Mouse (Mus musculus) forebrain, embryonic 11.5 days (tissue): ENCODE measurements around the gene Habp2. TPM values are rescaled to one million over a fixed set of nuclear protein-coding genes. Genes with fewer than 3 reads are reported as not detected.

Experiments used
- ATAC-seq: fragments of 200-750 bp; cut with Nextera tagmentation; replicated peaks from 2 replicates; pipeline ENCODE4 v1.8.0; 2017; ENCODE audit warnings: moderate TSS enrichment; ENCODE audit not compliant: low FRiP score
- DNase-seq: peaks from one replicate; pipeline ENCODE4 v3.0.0-alpha.2; 2017; ENCODE audit warnings: low spot score
- H3K27ac ChIP-seq: fragments of 300-500 bp; sonication (generic); 2 replicates; pipeline ENCODE4 v1.5.1; 2014; ENCODE audit warnings: low read depth, low read length
- H3K27me3 ChIP-seq: fragments of 300-500 bp; sonication (generic); 2 replicates; pipeline ENCODE4 v1.6.1; 2014; ENCODE audit warnings: mild to moderate bottlenecking, low read length, mixed read lengths; ENCODE audit not compliant: control insufficient read depth, insufficient read depth
- H3K36me3 ChIP-seq: fragments of 300-500 bp; sonication (generic); 2 replicates; pipeline ENCODE4 v1.6.1; 2014; ENCODE audit warnings: mild to moderate bottlenecking, low read length, moderate library complexity, mixed read lengths; ENCODE audit not compliant: control insufficient read depth, insufficient read depth
- H3K4me1 ChIP-seq: fragments of 300-500 bp; sonication (generic); replicated peaks from 2 replicates; pipeline ENCODE4 v1.6.1; 2014; ENCODE audit warnings: low read length, mixed read lengths; ENCODE audit not compliant: control insufficient read depth, insufficient read depth
- H3K4me2 ChIP-seq: fragments of 300-500 bp; sonication (generic); 2 replicates; pipeline ENCODE4 v1.6.1; 2014; ENCODE audit warnings: low read depth, mild to moderate bottlenecking, low read length, moderate library complexity, mixed read lengths; ENCODE audit not compliant: severe bottlenecking
- H3K4me3 ChIP-seq: fragments of 300-500 bp; sonication (generic); 2 replicates; pipeline ENCODE4 v1.5.1; 2014; ENCODE audit warnings: low read depth, low read length
- H3K9ac ChIP-seq: fragments of 300-500 bp; sonication (generic); 2 replicates; pipeline ENCODE4 v1.6.1; 2014; ENCODE audit warnings: low read length
- H3K9me3 ChIP-seq: fragments of 300-500 bp; sonication (generic); 2 replicates; pipeline ENCODE4 v1.6.1; 2016; ENCODE audit warnings: low read length, mixed read lengths; ENCODE audit not compliant: control insufficient read depth
- WGBS: fragments of 180-500 bp; shearing (Covaris S2); extraction: QIAGEN DNeasy Blood & Tissue Kit; methylation state at CpG from one replicate; pipeline ENCODE4 v1.1.7; 2014; 5-methylcytosine and 5-hydroxymethylcytosine counted together
- polyA plus RNA-seq: library from polyadenylated mRNA; unstranded; fragments of >200 nt; fragmentation: Nextera tagmentation; extraction: Ambion mirVana; gene quantifications from 2 replicates; pipeline ENCODE4 v1.2.1, GENCODE M21; 2014

The Habp2 gene
- polyA plus RNA-seq, 1 experiment from 2014 or later: not detected

GRCm38 (mm10) chr19:56300835-56301234 is 13.9 kb downstream of the Habp2 start:
- no peaks in the 10 kb centered on the region for H3K9me3 ChIP-seq

GRCm38 (mm10) chr19:56316531-56316930 is 29.6 kb downstream of the Habp2 start:
- Histone ChIP-seq H3K4me3 (no peak overlapping the region), H3K27me3 (no peaks in the 10 kb centered on the region), H3K36me3 (no peaks in the 10 kb centered on the region), H3K27ac (no peak overlapping the region), H3K4me1 (no peaks in the 10 kb centered on the region), H3K9ac (no peak overlapping the region), H3K4me2 (no peak overlapping the region), H3K9me3 (no peaks in the 10 kb centered on the region)
- WGBS: 81% methylated on average over 3 of the region's 3 CpGs
- no peak for ATAC-seq
- no peak for DNase-seq

More at GRCm38 (mm10) chr19:56300835-56301234, 13.9 kb downstream of the Habp2 start:
- Histone ChIP-seq H3K4me2 (no peak overlapping the region), H3K4me1 (no peaks in the 10 kb centered on the region), H3K27ac (no peak overlapping the region), H3K36me3 (no peaks in the 10 kb centered on the region), H3K4me3 (no peak overlapping the region), H3K27me3 (no peaks in the 10 kb centered on the region), H3K9ac (no peak overlapping the region)
- WGBS: 80% methylated on average over 11 of the region's 11 CpGs
- DNase-seq (no peak), ATAC-seq (no peak)

- no peaks in the 10 kb centered on the region for H3K36me3 ChIP-seq
- no peak overlapping the region for H3K9ac ChIP-seq
- no peak overlapping the region for H3K4me3 ChIP-seq
- ATAC-seq: no peak
- no peaks in the 10 kb centered on the region for H3K9me3 ChIP-seq
- no peak overlapping the region for H3K4me2 ChIP-seq
- DNase-seq: no peak
- no peak overlapping the region for H3K27ac ChIP-seq
- no peaks in the 10 kb centered on the region for H3K4me1 ChIP-seq
- 91% methylated on average over 7 of the region's 7 CpGs for WGBS
- H3K27me3 ChIP-seq: no peaks in the 10 kb centered on the region
Measured at GRCm38 (mm10) chr19:56319219-56319618, 32.3 kb downstream of the Habp2 start.

- Histone ChIP-seq H3K9me3 (no peaks in the 10 kb centered on the region), H3K9ac (no peak overlapping the region), H3K4me3 (no peak overlapping the region), H3K27me3 (no peaks in the 10 kb centered on the region), H3K27ac (no peak overlapping the region), H3K4me1 (no peaks in the 10 kb centered on the region), H3K4me2 (no peak overlapping the region), H3K36me3 (no peaks in the 10 kb centered on the region)
- DNase-seq (no peak), ATAC-seq (no peak)
- 90% methylated on average over 6 of the region's 6 CpGs for WGBS
Measured at GRCm38 (mm10) chr19:56319629-56320028, 32.7 kb downstream of the Habp2 start.

GRCm38 (mm10) chr19:56320186-56320860 is 33.4 kb downstream of the Habp2 start:
- H3K27me3 ChIP-seq: no peaks in the 10 kb centered on the region
- DNase-seq: no peak
- H3K27ac ChIP-seq: no peak overlapping the region
- no peak overlapping the region for H3K9ac ChIP-seq
- H3K4me1 ChIP-seq: no peaks in the 10 kb centered on the region
- H3K9me3 ChIP-seq: no peaks in the 10 kb centered on the region
- no peak for ATAC-seq
- no peak overlapping the region for H3K4me3 ChIP-seq
- WGBS: 31% methylated on average over 26 of the region's 26 CpGs
- no peak overlapping the region for H3K4me2 ChIP-seq
- H3K36me3 ChIP-seq: no peaks in the 10 kb centered on the region

GRCm38 (mm10) chr19:56321303-56321920 is 34.5 kb downstream of the Habp2 start:
- DNase-seq (no peak), ATAC-seq (no peak)
- 82% methylated on average over 12 of the region's 12 CpGs for WGBS
- Histone ChIP-seq H3K9ac (no peak overlapping the region), H3K4me2 (no peak overlapping the region), H3K36me3 (no peaks in the 10 kb centered on the region), H3K27me3 (no peaks in the 10 kb centered on the region), H3K4me1 (peaks cover 7% of the 10 kb centered on the region; the same call in 1 of the 2 replicates), H3K4me3 (no peak overlapping the region), H3K9me3 (no peaks in the 10 kb centered on the region), H3K27ac (no peak overlapping the region)

- H3K27ac ChIP-seq: no peak overlapping the region
- no peak overlapping the region for H3K4me2 ChIP-seq
- no peaks in the 10 kb centered on the region for H3K36me3 ChIP-seq
- no peak for DNase-seq
- peak overlapping the region; percentile 37; the same call in 1 of the 2 replicates for H3K9ac ChIP-seq
- peaks cover 8% of the 10 kb centered on the region; the same call in 1 of the 2 replicates for H3K4me1 ChIP-seq
- no peak overlapping the region for H3K4me3 ChIP-seq
- H3K27me3 ChIP-seq: no peaks in the 10 kb centered on the region
- no peaks in the 10 kb centered on the region for H3K9me3 ChIP-seq
- 53% methylated on average over 10 of the region's 10 CpGs for WGBS
- no peak for ATAC-seq
Measured at GRCm38 (mm10) chr19:56325676-56326075, 38.7 kb downstream of the Habp2 start.

- 45% methylated on average over 21 of the region's 21 CpGs for WGBS
- peaks cover 8% of the 10 kb centered on the region; the same call in 1 of the 2 replicates for H3K4me1 ChIP-seq
- DNase-seq (peak; percentile 62), ATAC-seq (0 out of 2 replicates have a peak, but pooled peaks have one; percentile 60)
- no peaks in the 10 kb centered on the region for H3K36me3 ChIP-seq
- H3K4me3 ChIP-seq: no peak overlapping the region
- H3K9ac ChIP-seq: peak overlapping the region; percentile 37; the same call in 1 of the 2 replicates
- no peaks in the 10 kb centered on the region for H3K27me3 ChIP-seq
- no peak overlapping the region for H3K27ac ChIP-seq
- H3K4me2 ChIP-seq: no peak overlapping the region
- no peaks in the 10 kb centered on the region for H3K9me3 ChIP-seq
Measured at GRCm38 (mm10) chr19:56326243-56326855, 39.4 kb downstream of the Habp2 start.
